Mouse (Mus musculus): ENCODE measurements around the gene Rln3. TPM values are rescaled to one million over a fixed set of nuclear protein-coding genes. Genes with fewer than 3 reads are reported as not detected.
A peak's percentile ranks its signal among the peaks of the same experiment; 100 is the strongest.

The Rln3 gene
- polyA plus RNA-seq, 1 experiment from 2014 or later, result 0.37 TPM

GRCm38 (mm10) chr8:84067911-84068310 lies 23.1 kb upstream of the Rln3 start:
- no peaks in the 10 kb centered on the region for H3K9me3 ChIP-seq (ENCODE audit: control insufficient read depth, low read length)
- 76% methylated on average over 7 of the region's 7 CpGs for WGBS
- H3K4me1 ChIP-seq (ENCODE audit: control insufficient read depth, insufficient read depth, low read length), result peaks cover 36% of the 10 kb centered on the region
- no peak overlapping the region for H3K27ac ChIP-seq (ENCODE audit: low read length)
- ATAC-seq, result no peak
- no peaks in the 10 kb centered on the region for H3K27me3 ChIP-seq (replicated peaks; ENCODE audit: control insufficient read depth, insufficient read depth, low read length)
- H3K4me2 ChIP-seq (ENCODE audit: low read depth, low read length), result peak overlapping the region; percentile 59
- H3K4me3 ChIP-seq (ENCODE audit: low read length), result peak overlapping the region; percentile 97
- peak overlapping the region; percentile 35; the same call in 1 of the 2 replicates for H3K9ac ChIP-seq (ENCODE audit: low read depth, low read length)
- H3K36me3 ChIP-seq (ENCODE audit: control insufficient read depth, insufficient read depth, low read length), result no peaks in the 10 kb centered on the region

GRCm38 (mm10) chr8:84067047-84067573 lies 22.3 kb upstream of the Rln3 start:
- under 1% methylated on average over 35 of the region's 58 CpGs for WGBS
- Histone ChIP-seq H3K36me3 (ENCODE audit: control insufficient read depth, insufficient read depth, low read length) (no peaks in the 10 kb centered on the region), H3K4me3 (ENCODE audit: low read length) (peak overlapping the region; percentile 97), H3K9me3 (ENCODE audit: control insufficient read depth, low read length) (no peaks in the 10 kb centered on the region), H3K9ac (ENCODE audit: low read depth, low read length) (peak overlapping the region; percentile 91), H3K4me1 (ENCODE audit: control insufficient read depth, insufficient read depth, low read length) (peaks cover 33% of the 10 kb centered on the region), H3K27ac (ENCODE audit: low read length) (peak overlapping the region; percentile 98), H3K27me3 (replicated peaks; ENCODE audit: control insufficient read depth, insufficient read depth, low read length) (no peaks in the 10 kb centered on the region), H3K4me2 (ENCODE audit: low read depth, low read length) (peak overlapping the region; percentile 59)
- peak; percentile 80 for ATAC-seq

- no peaks in the 10 kb centered on the region for H3K36me3 ChIP-seq (ENCODE audit: control insufficient read depth, insufficient read depth, low read length)
- H3K4me2 ChIP-seq (ENCODE audit: low read depth, low read length), result peak within 1 kb of the TSS; percentile 76
- no peaks in the 10 kb centered on the region for H3K27me3 ChIP-seq (replicated peaks; ENCODE audit: control insufficient read depth, insufficient read depth, low read length)
- ATAC-seq, result peak; percentile 98
- peak within 1 kb of the TSS; percentile 97 for H3K4me3 ChIP-seq (ENCODE audit: low read length)
- no peaks in the 10 kb centered on the region for H3K9me3 ChIP-seq (ENCODE audit: control insufficient read depth, low read length)
- peak within 1 kb of the TSS; percentile 91 for H3K9ac ChIP-seq (ENCODE audit: low read depth, low read length)
- WGBS, result under 1% methylated on average over 51 of the region's 51 CpGs
- H3K4me1 ChIP-seq (ENCODE audit: control insufficient read depth, insufficient read depth, low read length), result peaks cover 26% of the 10 kb centered on the region
- H3K27ac ChIP-seq (ENCODE audit: low read length), result peak within 1 kb of the TSS; percentile 98
Measured at GRCm38 (mm10) chr8:84066291-84066930, 21.6 kb upstream of the Rln3 start, which contains the start of gene Rfx1. Gene Rfx1, plus strand, starts transcription at chr8:84066834.

GRCm38 (mm10) chr8:84065457-84066072 lies 20.8 kb upstream of the Rln3 start:
- no peaks in the 10 kb centered on the region for H3K9me3 ChIP-seq (ENCODE audit: control insufficient read depth, low read length)
- H3K27me3 ChIP-seq (replicated peaks; ENCODE audit: control insufficient read depth, insufficient read depth, low read length), result no peaks in the 10 kb centered on the region
- H3K4me1 ChIP-seq (ENCODE audit: control insufficient read depth, insufficient read depth, low read length), result peaks cover 25% of the 10 kb centered on the region
- peak overlapping the region; percentile 76 for H3K4me2 ChIP-seq (ENCODE audit: low read depth, low read length)
- no peak for ATAC-seq
- H3K27ac ChIP-seq (ENCODE audit: low read length), result peak overlapping the region; percentile 89; the same call in 1 of the 2 replicates
- peak overlapping the region; percentile 84 for H3K9ac ChIP-seq (ENCODE audit: low read depth, low read length)
- H3K4me3 ChIP-seq (ENCODE audit: low read length), result peak overlapping the region; percentile 68
- H3K36me3 ChIP-seq (ENCODE audit: control insufficient read depth, insufficient read depth, low read length), result no peaks in the 10 kb centered on the region
- WGBS, result 22% methylated on average over 5 of the region's 5 CpGs

- WGBS, result 87% methylated on average over 1 of the region's 1 CpGs
- ATAC-seq, result no peak
Measured at GRCm38 (mm10) chr8:84065037-84065436, 20.2 kb upstream of the Rln3 start, which contains the start of gene Gm10643. Gene Gm10643, minus strand, starts transcription at chr8:84065137.

GRCm38 (mm10) chr8:84063861-84064610 lies 19.2 kb upstream of the Rln3 start:
- Histone ChIP-seq H3K27me3 (replicated peaks; ENCODE audit: control insufficient read depth, insufficient read depth, low read length) (no peaks in the 10 kb centered on the region), H3K9ac (ENCODE audit: low read depth, low read length) (no peak overlapping the region), H3K4me3 (ENCODE audit: low read length) (no peak overlapping the region), H3K36me3 (ENCODE audit: control insufficient read depth, insufficient read depth, low read length) (no peaks in the 10 kb centered on the region), H3K9me3 (ENCODE audit: control insufficient read depth, low read length) (no peaks in the 10 kb centered on the region), H3K27ac (ENCODE audit: low read length) (no peak overlapping the region), H3K4me2 (ENCODE audit: low read depth, low read length) (no peak overlapping the region), H3K4me1 (ENCODE audit: control insufficient read depth, insufficient read depth, low read length) (peaks cover 14% of the 10 kb centered on the region)
- no peak for ATAC-seq
- 64% methylated on average over 8 of the region's 8 CpGs for WGBS

More at GRCm38 (mm10) chr8:84065037-84065436, 20.2 kb upstream of the Rln3 start, which contains the start of gene Gm10643:
- Histone ChIP-seq H3K36me3 (ENCODE audit: control insufficient read depth, insufficient read depth, low read length) (no peaks in the 10 kb centered on the region), H3K4me3 (ENCODE audit: low read length) (peak within 1 kb of the TSS; percentile 68), H3K27me3 (replicated peaks; ENCODE audit: control insufficient read depth, insufficient read depth, low read length) (no peaks in the 10 kb centered on the region), H3K4me2 (ENCODE audit: low read depth, low read length) (peak within 1 kb of the TSS; percentile 76), H3K9ac (ENCODE audit: low read depth, low read length) (peak within 1 kb of the TSS; percentile 84), H3K27ac (ENCODE audit: low read length) (peak within 1 kb of the TSS; percentile 89), H3K9me3 (ENCODE audit: control insufficient read depth, low read length) (no peaks in the 10 kb centered on the region), H3K4me1 (ENCODE audit: control insufficient read depth, insufficient read depth, low read length) (peaks cover 24% of the 10 kb centered on the region)

GRCm38 (mm10) chr8:84060245-84060644 lies 15.4 kb upstream of the Rln3 start:
- no peaks in the 10 kb centered on the region for H3K4me1 ChIP-seq (ENCODE audit: control insufficient read depth, insufficient read depth, low read length)
- H3K9me3 ChIP-seq (ENCODE audit: control insufficient read depth, low read length), result no peaks in the 10 kb centered on the region
- no peak for ATAC-seq
- H3K4me3 ChIP-seq (ENCODE audit: low read length), result no peak overlapping the region
- H3K4me2 ChIP-seq (ENCODE audit: low read depth, low read length), result no peak overlapping the region
- no peaks in the 10 kb centered on the region for H3K36me3 ChIP-seq (ENCODE audit: control insufficient read depth, insufficient read depth, low read length)
- H3K27me3 ChIP-seq (replicated peaks; ENCODE audit: control insufficient read depth, insufficient read depth, low read length), result no peaks in the 10 kb centered on the region
- H3K27ac ChIP-seq (ENCODE audit: low read length), result no peak overlapping the region
- no peak overlapping the region for H3K9ac ChIP-seq (ENCODE audit: low read depth, low read length)
- WGBS, result 80% methylated on average over 2 of the region's 2 CpGs

- no peak overlapping the region for H3K4me2 ChIP-seq (ENCODE audit: low read depth, low read length)
- no peak overlapping the region for H3K9ac ChIP-seq (ENCODE audit: low read depth, low read length)
- 90% methylated on average over 2 of the region's 2 CpGs for WGBS
- no peaks in the 10 kb centered on the region for H3K4me1 ChIP-seq (ENCODE audit: control insufficient read depth, insufficient read depth, low read length)
- ATAC-seq, result no peak
- no peak overlapping the region for H3K4me3 ChIP-seq (ENCODE audit: low read length)
- no peaks in the 10 kb centered on the region for H3K27me3 ChIP-seq (replicated peaks; ENCODE audit: control insufficient read depth, insufficient read depth, low read length)
- no peaks in the 10 kb centered on the region for H3K9me3 ChIP-seq (ENCODE audit: control insufficient read depth, low read length)
- H3K36me3 ChIP-seq (ENCODE audit: control insufficient read depth, insufficient read depth, low read length), result no peaks in the 10 kb centered on the region
- no peak overlapping the region for H3K27ac ChIP-seq (ENCODE audit: low read length)
Measured at GRCm38 (mm10) chr8:84059226-84059625, 14.4 kb upstream of the Rln3 start.

GRCm38 (mm10) chr8:84057827-84058226 lies 13.0 kb upstream of the Rln3 start:
- Histone ChIP-seq H3K27ac (ENCODE audit: low read length) (no peak overlapping the region), H3K27me3 (replicated peaks; ENCODE audit: control insufficient read depth, insufficient read depth, low read length) (no peaks in the 10 kb centered on the region), H3K9ac (ENCODE audit: low read depth, low read length) (no peak overlapping the region), H3K36me3 (ENCODE audit: control insufficient read depth, insufficient read depth, low read length) (no peaks in the 10 kb centered on the region), H3K4me1 (ENCODE audit: control insufficient read depth, insufficient read depth, low read length) (no peaks in the 10 kb centered on the region), H3K4me3 (ENCODE audit: low read length) (no peak overlapping the region), H3K4me2 (ENCODE audit: low read depth, low read length) (no peak overlapping the region), H3K9me3 (ENCODE audit: control insufficient read depth, low read length) (no peaks in the 10 kb centered on the region)
- WGBS, result 100% methylated on average over 1 of the region's 1 CpGs
- ATAC-seq, result no peak
